Mouse (Mus musculus): ENCODE results near the gene Rfc1.

DNA sequence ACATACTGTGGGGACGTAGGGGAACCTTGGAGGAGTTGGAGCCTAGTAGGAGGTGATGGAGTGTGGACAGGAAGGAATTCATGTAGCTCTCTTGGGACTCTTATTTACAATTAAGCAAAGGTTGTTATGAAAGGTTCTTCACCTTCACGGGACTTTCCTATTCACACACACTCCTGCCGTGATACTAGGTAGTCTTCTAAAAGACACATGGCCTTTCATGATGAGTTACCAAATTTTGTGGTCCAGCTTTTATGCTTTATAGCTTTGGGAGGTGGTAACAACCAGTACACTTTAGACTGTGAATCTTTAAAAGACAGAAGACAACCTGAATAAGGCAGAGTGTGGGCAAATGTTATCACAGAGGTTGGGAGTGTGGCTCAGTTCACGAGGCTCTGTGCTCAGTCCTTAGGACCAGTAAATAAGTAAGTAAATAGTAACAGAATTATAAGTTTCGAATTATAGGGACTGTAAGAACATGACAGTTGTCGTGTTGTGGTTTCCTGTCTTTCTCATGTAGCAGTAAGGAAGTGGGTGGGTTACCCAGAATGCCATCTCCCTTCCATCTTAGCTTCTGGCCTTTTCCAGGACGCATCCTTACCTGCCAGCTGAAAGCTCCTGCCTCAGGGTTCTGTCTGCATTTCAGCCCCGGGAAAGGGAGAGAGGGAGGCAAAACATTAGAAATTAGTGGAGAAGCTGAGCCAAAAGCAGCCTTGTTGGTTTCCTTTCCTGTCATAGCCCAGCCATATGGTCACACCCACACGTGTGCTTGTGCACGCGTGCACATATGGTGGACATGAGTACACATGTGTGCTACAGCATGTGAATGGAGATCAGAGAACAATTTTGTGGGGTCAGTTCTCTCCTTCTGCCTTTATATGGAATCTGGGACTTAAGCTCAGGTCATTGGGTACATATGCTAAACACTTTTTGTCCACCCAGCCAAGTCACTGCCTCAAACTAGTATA lies 117.9 kb downstream of the Rfc1 start:
- TF ChIP-seq CTCF (IDR thresholded peaks at IDR 0.05; ENCODE audit: low read depth) (no peak), EP300 (IDR thresholded peaks at IDR 0.05; ENCODE audit: low read depth) (no peak)
